Mouse (Mus musculus) forebrain, postnatal 0 days (tissue): ENCODE measurements around the gene Ccdc137. TPM values are rescaled to one million over a fixed set of nuclear protein-coding genes. Genes with fewer than 3 reads are reported as not detected.

Experiments used
- ATAC-seq: fragments of 200-750 bp; cut with Nextera tagmentation; 2 replicates; pipeline ENCODE4 v1.8.0; 2017; ENCODE audit warnings: mild to moderate bottlenecking, moderate library complexity
- DNase-seq: peaks from one replicate; pipeline ENCODE4 v3.0.0-alpha.2; 2015
- H3K27ac ChIP-seq: fragments of 300-500 bp; sonication (generic); 2 replicates; pipeline ENCODE4 v1.5.1; 2014; ENCODE audit warnings: low read depth, mild to moderate bottlenecking, antibody characterized with exemption, low read length, moderate library complexity, mixed read lengths
- H3K27me3 ChIP-seq: fragments of 300-500 bp; sonication (generic); 2 replicates; pipeline ENCODE4 v1.6.1; 2014; ENCODE audit warnings: mild to moderate bottlenecking, low read length, mixed read lengths; ENCODE audit not compliant: insufficient read depth
- H3K36me3 ChIP-seq: fragments of 300-500 bp; sonication (generic); 2 replicates; pipeline ENCODE4 v1.6.1; 2014; ENCODE audit warnings: mild to moderate bottlenecking, moderate library complexity; ENCODE audit not compliant: insufficient read depth
- H3K4me1 ChIP-seq: fragments of 300-500 bp; sonication (generic); 2 replicates; pipeline ENCODE4 v1.6.1; 2014; ENCODE audit warnings: antibody characterized with exemption; ENCODE audit not compliant: insufficient read depth
- H3K4me2 ChIP-seq: fragments of 300-500 bp; sonication (generic); 2 replicates; pipeline ENCODE4 v1.6.1; 2014; ENCODE audit warnings: low read depth, mild to moderate bottlenecking, moderate library complexity
- H3K4me3 ChIP-seq: fragments of 300-500 bp; sonication (generic); 2 replicates; pipeline ENCODE4 v1.5.1; 2014; ENCODE audit warnings: low read depth, low read length, mixed read lengths
- H3K9ac ChIP-seq: fragments of 300-500 bp; sonication (generic); 2 replicates; pipeline ENCODE4 v1.6.1; 2014; ENCODE audit warnings: mild to moderate bottlenecking
- H3K9me3 ChIP-seq: fragments of 300-500 bp; sonication (generic); 2 replicates; pipeline ENCODE4 v1.6.1; 2016; ENCODE audit warnings: low read length
- CTCF ChIP-seq: sonication (generic); IDR thresholded peaks from 2 replicates; pipeline ENCODE4 v1.5.1; 2016; ENCODE audit warnings: antibody characterized with exemption, control low read depth, low read depth
- WGBS: fragments of 180-500 bp; shearing (Covaris S2); extraction: QIAGEN DNeasy Blood & Tissue Kit; methylation state at CpG from one replicate; pipeline ENCODE4 v1.1.7; 2014; 5-methylcytosine and 5-hydroxymethylcytosine counted together
- polyA plus RNA-seq: library from polyadenylated mRNA; unstranded; fragments of >200 nt; fragmentation: Nextera tagmentation; extraction: Ambion mirVana; gene quantifications from 2 replicates; pipeline ENCODE4 v1.2.1, GENCODE M21; 2015
- total RNA-seq: library from RNA; depleted of rRNA; stranded (reverse); fragments of >200 nt; gene quantifications from 2 replicates; pipeline ENCODE4 v1.2.3, GENCODE M21; 2014

Gene Ccdc137
- total and polyA plus RNA-seq, 2 experiments from 2014 or later, result 13.6 to 18.1 TPM

- Histone ChIP-seq H3K4me3 (no peak overlapping the region), H3K27ac (no peak overlapping the region), H3K27me3 (no peaks in the 10 kb centered on the region), H3K9ac (no peak overlapping the region), H3K4me1 (no peaks in the 10 kb centered on the region), H3K4me2 (no peak overlapping the region), H3K36me3 (peaks cover 37% of the 10 kb centered on the region), H3K9me3 (no peaks in the 10 kb centered on the region)
- WGBS, result 83% methylated on average over 6 of the region's 6 CpGs
- ATAC-seq, result no peak
- no peak for TF ChIP-seq CTCF
- no peak for DNase-seq
Observed at GRCm38 (mm10) chr11:120499894-120500293, 42.0 kb downstream of the Ccdc137 start.

DNA sequence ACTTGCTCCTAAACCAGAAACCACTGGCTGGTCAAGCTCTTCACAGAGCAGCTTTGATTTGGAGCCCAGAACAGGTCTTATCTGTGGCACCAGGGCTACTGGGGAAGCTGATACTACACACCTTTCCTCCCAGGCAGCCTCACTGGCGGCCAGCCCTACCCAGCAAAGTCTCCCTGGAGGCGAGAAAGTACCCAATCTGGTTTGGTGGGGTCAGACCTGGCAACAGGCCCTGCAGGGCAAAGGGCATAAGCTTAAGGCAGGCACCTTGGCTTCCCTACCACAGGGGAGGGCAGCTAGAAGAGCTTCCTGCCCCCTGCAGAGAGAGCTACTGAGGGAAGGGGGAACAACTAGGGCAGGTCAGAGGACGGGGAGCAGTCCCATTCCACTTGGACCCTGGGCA, 42.4 kb downstream of the Ccdc137 start:
- WGBS, result 24% methylated on average over 3 of the region's 3 CpGs
- H3K9me3 ChIP-seq, result no peaks in the 10 kb centered on the region
- no peaks in the 10 kb centered on the region for H3K4me1 ChIP-seq
- TF ChIP-seq CTCF, result no peak
- no peak overlapping the region for H3K9ac ChIP-seq
- DNase-seq (no peak), ATAC-seq (no peak)
- no peak overlapping the region for H3K27ac ChIP-seq
- no peaks in the 10 kb centered on the region for H3K27me3 ChIP-seq
- H3K4me2 ChIP-seq, result no peak overlapping the region
- H3K4me3 ChIP-seq, result no peak overlapping the region
- peaks cover 33% of the 10 kb centered on the region for H3K36me3 ChIP-seq

GRCm38 (mm10) chr11:120501018-120501417, 43.1 kb downstream of the Ccdc137 start:
- H3K4me1 ChIP-seq, result no peaks in the 10 kb centered on the region
- no peak overlapping the region for H3K4me3 ChIP-seq
- no peaks in the 10 kb centered on the region for H3K27me3 ChIP-seq
- TF ChIP-seq CTCF, result no peak
- peaks cover 26% of the 10 kb centered on the region; the same call in 1 of the 2 replicates for H3K36me3 ChIP-seq
- DNase-seq (no peak), ATAC-seq (no peak)
- 68% methylated on average over 6 of the region's 6 CpGs for WGBS
- H3K9ac ChIP-seq, result no peak overlapping the region
- H3K9me3 ChIP-seq, result no peaks in the 10 kb centered on the region
- no peak overlapping the region for H3K27ac ChIP-seq
- H3K4me2 ChIP-seq, result no peak overlapping the region

DNA sequence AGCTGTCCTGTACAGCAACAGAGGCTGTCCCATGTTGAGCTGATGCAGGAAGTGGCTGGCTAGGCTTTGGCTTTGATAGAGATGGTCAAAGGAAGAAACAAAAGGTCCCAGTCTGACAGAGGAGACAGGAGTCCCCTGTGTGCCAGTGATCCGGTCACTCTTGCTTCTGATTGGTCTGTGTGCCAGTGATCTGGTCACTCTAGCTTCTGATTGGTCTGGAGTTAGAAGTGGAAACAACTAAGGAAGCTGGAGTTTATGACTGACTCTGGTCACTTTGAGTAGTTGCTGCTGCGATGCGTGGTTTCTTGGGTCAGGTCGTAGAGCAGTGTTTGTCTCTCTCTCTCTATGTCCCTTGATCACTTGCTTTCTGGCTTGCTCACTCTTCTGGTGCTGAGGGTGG, 43.8 kb downstream of the Ccdc137 start:
- H3K4me3 ChIP-seq, result no peak overlapping the region
- TF ChIP-seq CTCF, result no peak
- peaks cover 20% of the 10 kb centered on the region; the same call in 1 of the 2 replicates for H3K36me3 ChIP-seq
- no peaks in the 10 kb centered on the region for H3K27me3 ChIP-seq
- no peaks in the 10 kb centered on the region for H3K4me1 ChIP-seq
- no peak overlapping the region for H3K4me2 ChIP-seq
- ATAC-seq, result no peak
- no peak overlapping the region for H3K9ac ChIP-seq
- DNase-seq, result no peak
- H3K27ac ChIP-seq, result no peak overlapping the region
- 88% methylated on average over 4 of the region's 4 CpGs for WGBS
- H3K9me3 ChIP-seq, result no peaks in the 10 kb centered on the region

DNA sequence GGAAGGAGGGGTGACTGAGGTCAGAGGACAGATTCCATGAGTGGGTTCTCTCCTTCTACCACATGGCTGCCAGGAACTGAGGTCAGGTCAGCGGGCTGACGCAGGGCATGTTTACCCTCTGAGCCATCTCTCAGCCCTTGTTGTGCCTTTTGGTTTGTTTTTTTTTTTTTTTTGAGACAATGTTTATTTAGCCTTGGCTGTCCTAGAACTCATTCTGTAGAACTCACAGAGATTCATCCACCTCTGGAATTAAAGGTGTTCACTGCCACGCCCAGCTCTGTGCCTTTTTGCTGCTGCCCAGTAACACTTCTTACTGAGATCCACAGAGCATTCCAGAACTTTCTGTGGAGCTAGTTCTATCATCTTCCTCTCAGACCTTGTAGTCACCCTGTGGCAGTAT, 47.7 kb downstream of the Ccdc137 start:
- Histone ChIP-seq H3K9me3 (no peaks in the 10 kb centered on the region), H3K27ac (no peak overlapping the region), H3K27me3 (no peaks in the 10 kb centered on the region), H3K4me2 (no peak overlapping the region), H3K4me3 (no peak overlapping the region), H3K36me3 (no peaks in the 10 kb centered on the region), H3K4me1 (no peaks in the 10 kb centered on the region), H3K9ac (no peak overlapping the region)
- no peak for DNase-seq
- ATAC-seq, result no peak
- WGBS, result 91% methylated on average over 3 of the region's 3 CpGs
- no peak for TF ChIP-seq CTCF

GRCm38 (mm10) chr11:120506899-120507298, 49.0 kb downstream of the Ccdc137 start:
- no peak overlapping the region for H3K4me3 ChIP-seq
- no peak overlapping the region for H3K27ac ChIP-seq
- no peaks in the 10 kb centered on the region for H3K27me3 ChIP-seq
- DNase-seq (no peak), ATAC-seq (no peak)
- H3K9ac ChIP-seq, result no peak overlapping the region
- no peak overlapping the region for H3K4me2 ChIP-seq
- H3K4me1 ChIP-seq, result no peaks in the 10 kb centered on the region
- peak; percentile 37 for TF ChIP-seq CTCF
- H3K36me3 ChIP-seq, result no peaks in the 10 kb centered on the region
- 60% methylated on average over 4 of the region's 4 CpGs for WGBS
- H3K9me3 ChIP-seq, result no peaks in the 10 kb centered on the region

- no peaks in the 10 kb centered on the region for H3K4me1 ChIP-seq
- no peak for ATAC-seq
Observed at GRCm38 (mm10) chr11:120507611-120508289, 49.8 kb downstream of the Ccdc137 start.

More at GRCm38 (mm10) chr11:120507611-120508289, 49.8 kb downstream of the Ccdc137 start:
- DNase-seq, result no peak
- TF ChIP-seq CTCF, result no peak
- Histone ChIP-seq H3K9me3 (no peaks in the 10 kb centered on the region), H3K4me2 (no peak overlapping the region), H3K9ac (no peak overlapping the region), H3K4me3 (no peak overlapping the region), H3K27ac (no peak overlapping the region), H3K27me3 (no peaks in the 10 kb centered on the region), H3K36me3 (no peaks in the 10 kb centered on the region)
- WGBS, result 80% methylated on average over 13 of the region's 13 CpGs
